Mouse (Mus musculus) kidney, adult 9 months (tissue): ENCODE data around the gene Olfr63.
A peak's percentile ranks its signal among the peaks of the same experiment; 100 is the strongest.
"Not testable (repeated sequence)": the region's sequence is repeated elsewhere in the genome, so short reads cannot be mapped to it uniquely, and the experiment has no call there.

Experiments
- DNase-seq: peaks from one replicate; pipeline ENCODE4 v3.0.0; 2022

The Olfr63 gene

DNA sequence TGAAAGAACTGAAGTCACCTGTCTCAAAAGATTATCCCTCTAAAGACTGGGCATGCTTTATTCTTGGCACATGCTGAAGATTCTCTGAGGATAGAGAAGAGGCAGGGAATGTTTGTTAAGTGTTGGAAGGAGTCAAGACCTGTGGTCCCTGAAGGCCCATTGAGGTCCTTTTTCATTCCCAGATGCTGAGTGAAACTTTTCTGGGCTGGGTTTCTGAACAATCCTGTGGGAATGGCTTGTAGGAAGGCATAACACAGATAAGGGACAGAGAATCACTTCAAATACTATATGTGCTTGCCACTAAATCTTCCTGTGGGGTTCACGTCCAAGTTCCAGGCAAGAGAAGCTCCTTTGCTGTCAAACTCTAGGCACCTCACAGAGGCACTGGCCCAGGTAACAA, at the start of gene Olfr63:
Gene Olfr63, plus strand, starts transcription at position 301 of the 400 bp plus-strand sequence.
- no peak for DNase-seq

DNA sequence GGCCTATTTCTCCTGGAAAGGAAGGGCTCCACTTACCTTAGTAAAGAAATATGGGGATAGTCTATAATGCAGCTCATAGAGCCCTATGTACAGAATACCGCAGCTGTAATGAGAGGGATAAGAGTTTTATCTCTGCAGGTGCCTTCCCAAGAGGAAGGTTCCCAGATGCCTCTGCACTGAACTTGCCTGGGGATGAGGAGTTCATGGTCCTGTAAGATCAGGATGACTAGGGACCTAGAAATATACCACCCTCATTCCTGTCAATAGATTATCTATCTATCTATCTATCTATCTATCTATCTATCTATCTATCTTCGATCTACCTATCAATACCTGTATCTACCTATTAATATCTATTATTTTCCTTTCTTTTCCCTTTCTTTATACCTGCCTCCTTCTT, 42.9 kb upstream of the Olfr63 start, which contains the start of gene Olfr1564:
Gene Olfr1564, minus strand, starts transcription at position 101 of the 400 bp plus-strand sequence.
- DNase-seq, result no peak

DNA sequence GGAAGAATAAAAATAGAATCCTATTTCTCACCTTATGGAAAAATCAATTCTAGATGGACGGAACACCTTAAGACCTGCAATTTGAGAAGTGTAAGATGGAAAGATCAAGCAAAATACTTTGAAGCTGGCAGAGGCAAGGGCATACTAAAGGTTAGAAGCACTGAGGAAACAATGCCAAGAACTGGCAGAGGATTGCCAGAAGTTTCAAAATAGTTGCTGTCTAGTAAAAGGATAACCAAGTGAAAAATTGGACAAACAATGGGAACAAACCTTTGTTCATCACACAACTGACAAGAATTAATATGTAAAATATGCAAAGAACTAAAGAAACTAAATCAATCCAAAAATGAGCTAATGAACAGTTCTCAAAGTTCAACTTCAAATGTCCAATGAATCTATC, 27.8 kb upstream of the Olfr63 start:
- DNase-seq, result peak; percentile 50

DNA sequence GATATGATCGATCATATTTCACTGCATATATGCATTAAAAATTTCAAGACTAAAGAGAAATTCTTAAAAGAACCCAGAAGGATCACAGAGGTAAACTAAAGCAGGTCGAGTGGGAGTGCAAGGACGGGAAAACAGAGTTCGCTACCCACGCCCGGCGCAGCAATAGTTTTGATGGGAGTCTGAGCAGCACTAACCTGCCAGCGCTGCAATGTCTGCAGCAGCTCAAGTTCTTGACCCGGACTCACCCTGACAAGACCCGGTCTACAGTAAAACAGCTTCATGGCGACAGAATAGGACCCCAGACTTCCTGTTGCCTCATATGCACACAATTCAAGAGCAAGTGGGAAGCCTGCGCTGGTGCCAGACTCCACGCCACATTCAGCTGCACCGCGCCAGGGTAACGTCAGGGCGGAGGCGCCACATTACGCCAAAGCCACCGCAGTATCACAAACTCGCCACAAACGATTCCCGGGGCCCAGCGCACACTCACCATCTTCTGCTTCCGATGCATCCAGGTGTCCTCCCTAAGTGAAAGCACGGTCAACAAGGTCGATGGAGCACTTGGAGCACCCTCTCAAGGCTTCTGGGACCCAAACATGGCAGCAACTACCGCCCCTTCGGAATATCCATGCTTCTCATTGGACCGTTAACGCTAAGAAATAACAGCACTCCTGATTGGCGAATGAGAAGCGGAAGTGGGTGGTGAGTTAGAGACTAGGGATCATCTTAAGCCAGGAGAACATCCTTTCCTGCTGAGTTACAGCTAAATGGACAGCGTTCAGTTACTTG, 9.8 kb upstream of the Olfr63 start, which contains the start of gene Zfp955a:
Gene Zfp955a, minus strand, starts transcription at position 616 of the 789 bp plus-strand sequence.
- DNase-seq, result not testable (repeated sequence)

DNA sequence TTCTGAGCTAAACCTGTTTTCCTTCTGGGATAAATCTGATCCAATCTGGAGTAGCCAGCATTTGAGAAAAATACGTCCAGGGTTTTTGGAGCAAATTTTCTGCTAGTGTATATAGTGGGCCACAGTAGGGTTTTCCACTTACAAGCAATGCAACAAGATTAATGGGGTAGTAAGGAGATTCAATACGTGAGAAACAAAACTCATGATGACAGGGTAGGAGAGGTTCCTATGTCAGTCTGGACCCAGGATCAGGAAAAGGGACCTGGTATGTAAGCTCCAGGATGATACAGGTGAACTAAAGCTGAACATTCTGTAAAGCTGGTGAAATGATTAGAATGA, 9.2 kb upstream of the Olfr63 start:
- not testable (repeated sequence) for DNase-seq

DNA sequence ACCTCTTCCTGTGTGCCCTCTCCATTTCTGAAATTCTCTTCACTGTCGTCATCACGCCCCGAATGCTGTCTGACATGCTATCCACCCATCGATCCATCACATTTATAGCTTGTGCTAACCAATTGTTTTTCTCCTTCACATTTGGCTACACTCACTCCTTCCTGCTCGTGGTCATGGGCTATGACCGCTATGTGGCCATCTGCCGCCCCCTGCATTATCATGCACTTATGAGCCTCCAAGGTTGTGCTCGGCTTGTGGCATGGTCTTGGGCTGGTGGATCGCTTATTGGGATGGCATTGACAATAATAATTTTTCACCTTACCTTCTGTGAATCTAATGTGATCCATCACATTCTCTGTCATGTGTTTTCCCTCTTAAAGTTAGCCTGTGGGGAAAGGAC, 4.4 kb downstream of the Olfr63 start:
- DNase-seq, result no peak

DNA sequence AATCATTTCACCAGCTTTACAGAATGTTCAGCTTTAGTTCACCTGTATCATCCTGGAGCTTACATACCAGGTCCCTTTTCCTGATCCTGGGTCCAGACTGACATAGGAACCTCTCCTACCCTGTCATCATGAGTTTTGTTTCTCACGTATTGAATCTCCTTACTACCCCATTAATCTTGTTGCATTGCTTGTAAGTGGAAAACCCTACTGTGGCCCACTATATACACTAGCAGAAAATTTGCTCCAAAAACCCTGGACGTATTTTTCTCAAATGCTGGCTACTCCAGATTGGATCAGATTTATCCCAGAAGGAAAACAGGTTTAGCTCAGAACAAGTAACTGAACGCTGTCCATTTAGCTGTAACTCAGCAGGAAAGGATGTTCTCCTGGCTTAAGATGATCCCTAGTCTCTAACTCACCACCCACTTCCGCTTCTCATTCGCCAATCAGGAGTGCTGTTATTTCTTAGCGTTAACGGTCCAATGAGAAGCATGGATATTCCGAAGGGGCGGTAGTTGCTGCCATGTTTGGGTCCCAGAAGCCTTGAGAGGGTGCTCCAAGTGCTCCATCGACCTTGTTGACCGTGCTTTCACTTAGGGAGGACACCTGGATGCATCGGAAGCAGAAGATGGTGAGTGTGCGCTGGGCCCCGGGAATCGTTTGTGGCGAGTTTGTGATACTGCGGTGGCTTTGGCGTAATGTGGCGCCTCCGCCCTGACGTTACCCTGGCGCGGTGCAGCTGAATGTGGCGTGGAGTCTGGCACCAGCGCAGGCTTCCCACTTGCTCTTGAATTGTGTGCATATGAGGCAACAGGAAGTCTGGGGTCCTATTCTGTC, 24.8 kb downstream of the Olfr63 start, which contains the start of gene Zfp955b:
Gene Zfp955b, plus strand, starts transcription at position 506 of the 837 bp plus-strand sequence.
- not testable (repeated sequence) for DNase-seq

DNA sequence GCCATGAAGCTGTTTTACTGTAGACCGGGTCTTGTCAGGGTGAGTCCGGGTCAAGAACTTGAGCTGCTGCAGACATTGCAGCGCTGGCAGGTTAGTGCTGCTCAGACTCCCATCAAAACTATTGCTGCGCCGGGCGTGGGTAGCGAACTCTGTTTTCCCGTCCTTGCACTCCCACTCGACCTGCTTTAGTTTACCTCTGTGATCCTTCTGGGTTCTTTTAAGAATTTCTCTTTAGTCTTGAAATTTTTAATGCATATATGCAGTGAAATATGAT, 25.3 kb downstream of the Olfr63 start:
- not testable (repeated sequence) for DNase-seq
